Mouse (Mus musculus): ENCODE data around the gene Stx8. TPM values are rescaled to one million over a fixed set of nuclear protein-coding genes. Genes with fewer than 3 reads are reported as not detected.

The Stx8 gene
- polyA plus RNA-seq, 1 experiment, result 32.5 TPM

- Histone ChIP-seq H3K79me2 (ENCODE audit: control insufficient read depth, insufficient read depth) (no peaks in the 10 kb centered on the region), H3K36me3 (ENCODE audit: control insufficient read depth, insufficient read depth) (no peaks in the 10 kb centered on the region), H3ac (ENCODE audit: control insufficient read depth, insufficient read length) (no peak overlapping the region), H3K27me3 (ENCODE audit: control insufficient read depth, insufficient read depth, insufficient read length) (no peaks in the 10 kb centered on the region), H3K4me2 (ENCODE audit: low read depth) (no peak overlapping the region), H3K4me3 (no peak overlapping the region)
- TF ChIP-seq TCF3 (IDR thresholded peaks at IDR 0.05; ENCODE audit: insufficient read length, low read depth), result no peak
- no peak for TF ChIP-seq CEBPB (IDR thresholded peaks at IDR 0.05; ENCODE audit: insufficient read depth, poor library complexity, severe bottlenecking)
- no peak for TF ChIP-seq REST (IDR thresholded peaks at IDR 0.05; ENCODE audit: insufficient read depth, insufficient read length)
- no peak for TF ChIP-seq USF1 (IDR thresholded peaks at IDR 0.05; ENCODE audit: low read depth)
Measured at GRCm38 (mm10) chr11:68134494-68134893, 168.5 kb downstream of the Stx8 start.

DNA sequence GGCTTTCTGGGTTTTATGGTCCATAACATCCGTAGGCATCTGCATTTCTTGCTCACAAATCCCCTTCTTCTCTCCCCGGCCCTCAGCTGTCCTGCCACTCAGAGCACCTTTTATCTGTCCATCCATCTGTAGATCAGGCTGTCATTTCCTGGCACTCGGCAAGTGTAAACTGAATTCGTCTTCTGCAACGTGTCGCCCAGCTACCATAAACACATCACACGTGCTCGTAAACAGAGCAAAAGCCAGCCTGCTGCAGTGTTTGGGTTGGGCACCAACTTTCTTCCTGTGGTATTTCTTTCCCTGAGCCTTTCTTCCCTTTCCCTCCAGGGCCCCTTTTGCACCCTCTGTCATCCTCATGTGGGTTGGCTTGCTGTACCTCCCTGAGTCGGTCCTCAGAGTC is 169.4 kb downstream of the Stx8 start:
- Histone ChIP-seq H3K4me2 (ENCODE audit: low read depth) (no peak overlapping the region), H3K36me3 (ENCODE audit: control insufficient read depth, insufficient read depth) (no peaks in the 10 kb centered on the region), H3ac (ENCODE audit: control insufficient read depth, insufficient read length) (no peak overlapping the region), H3K79me2 (ENCODE audit: control insufficient read depth, insufficient read depth) (no peaks in the 10 kb centered on the region), H3K27me3 (ENCODE audit: control insufficient read depth, insufficient read depth, insufficient read length) (no peaks in the 10 kb centered on the region), H3K4me3 (no peak overlapping the region)
- TF ChIP-seq TCF12 (IDR thresholded peaks at IDR 0.05; ENCODE audit: insufficient read depth, poor library complexity, severe bottlenecking) (no peak), MYOD1 (IDR thresholded peaks at IDR 0.05; ENCODE audit: control insufficient read depth in 1 of 3, insufficient read length in 2 of 3, low read depth in 2 of 3) (peak in 1 of 3 experiments; percentile 47)

GRCm38 (mm10) chr11:68136687-68137086 is 170.7 kb downstream of the Stx8 start:
- H3K79me2 ChIP-seq (ENCODE audit: control insufficient read depth, insufficient read depth), result no peaks in the 10 kb centered on the region
- H3ac ChIP-seq (ENCODE audit: control insufficient read depth, insufficient read length), result no peak overlapping the region
- no peak overlapping the region for H3K4me2 ChIP-seq (ENCODE audit: low read depth)
- H3K27me3 ChIP-seq (ENCODE audit: control insufficient read depth, insufficient read depth, insufficient read length), result no peaks in the 10 kb centered on the region
- H3K4me3 ChIP-seq, result no peak overlapping the region
- no peaks in the 10 kb centered on the region for H3K36me3 ChIP-seq (ENCODE audit: control insufficient read depth, insufficient read depth)
- no peak for TF ChIP-seq MYOG (IDR thresholded peaks at IDR 0.05; ENCODE audit: control insufficient read depth in 1 of 3, insufficient read depth in 1 of 3, insufficient read length in 2 of 3, low read depth in 2 of 3)
- TF ChIP-seq MAX (IDR thresholded peaks at IDR 0.05; ENCODE audit: low read depth), result no peak
- no peak for TF ChIP-seq POLR2AphosphoS2 (IDR thresholded peaks at IDR 0.05; ENCODE audit: insufficient read length, low read depth)
- no peak for TF ChIP-seq MYOD1 (IDR thresholded peaks at IDR 0.05; ENCODE audit: control insufficient read depth in 1 of 3, insufficient read length in 2 of 3, low read depth in 2 of 3)
- TF ChIP-seq USF1 (IDR thresholded peaks at IDR 0.05; ENCODE audit: low read depth), result no peak
- no peak for TF ChIP-seq REST (IDR thresholded peaks at IDR 0.05; ENCODE audit: insufficient read depth, insufficient read length)

DNA sequence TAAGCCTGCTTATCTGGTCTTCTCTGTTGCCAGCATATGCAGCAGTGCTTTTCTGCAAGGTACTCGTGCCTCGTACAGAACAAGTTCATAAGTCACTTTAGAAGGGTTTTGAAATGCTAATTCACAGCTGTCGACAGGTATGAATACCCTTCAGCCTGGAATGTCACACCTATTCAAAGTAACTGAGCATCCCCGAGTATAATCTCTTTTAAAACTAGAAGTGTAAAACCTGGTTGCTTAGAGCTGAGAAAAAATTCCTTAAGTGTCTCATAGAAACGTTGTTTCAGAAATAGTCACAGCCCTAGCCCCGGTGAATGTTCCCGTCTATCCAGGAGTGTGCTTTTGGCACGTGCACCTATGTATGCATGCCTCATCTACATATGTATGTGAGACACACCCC is 176.3 kb downstream of the Stx8 start:
- TF ChIP-seq POLR2AphosphoS2 (IDR thresholded peaks at IDR 0.05; ENCODE audit: insufficient read length, low read depth) (no peak), MAX (IDR thresholded peaks at IDR 0.05; ENCODE audit: low read depth) (no peak), MYOD1 (IDR thresholded peaks at IDR 0.05; ENCODE audit: control insufficient read depth in 1 of 3, insufficient read length in 2 of 3, low read depth in 2 of 3) (no peak), CEBPB (IDR thresholded peaks at IDR 0.05; ENCODE audit: insufficient read depth, poor library complexity, severe bottlenecking) (no peak), SRF (IDR thresholded peaks at IDR 0.05; ENCODE audit: control insufficient read depth, insufficient read length, low read depth) (no peak), TCF3 (IDR thresholded peaks at IDR 0.05; ENCODE audit: insufficient read length, low read depth) (no peak), USF1 (IDR thresholded peaks at IDR 0.05; ENCODE audit: low read depth) (no peak), MYOG (IDR thresholded peaks at IDR 0.05; ENCODE audit: control insufficient read depth in 1 of 3, insufficient read depth in 1 of 3, insufficient read length in 2 of 3, low read depth in 2 of 3) (no peak), E2F4 (IDR thresholded peaks at IDR 0.05; ENCODE audit: insufficient read depth) (no peak), REST (IDR thresholded peaks at IDR 0.05; ENCODE audit: insufficient read depth, insufficient read length) (no peak), TCF12 (IDR thresholded peaks at IDR 0.05; ENCODE audit: insufficient read depth, poor library complexity, severe bottlenecking) (no peak), POLR2A (IDR thresholded peaks at IDR 0.05; ENCODE audit: insufficient read length, low read depth) (no peak)
- no peaks in the 10 kb centered on the region for H3K27me3 ChIP-seq (ENCODE audit: control insufficient read depth, insufficient read depth, insufficient read length)
- no peaks in the 10 kb centered on the region for H3K79me2 ChIP-seq (ENCODE audit: control insufficient read depth, insufficient read depth)
- no peak overlapping the region for H3K4me2 ChIP-seq (ENCODE audit: low read depth)
- no peaks in the 10 kb centered on the region for H3K36me3 ChIP-seq (ENCODE audit: control insufficient read depth, insufficient read depth)
- no peak overlapping the region for H3ac ChIP-seq (ENCODE audit: control insufficient read depth, insufficient read length)
- H3K4me3 ChIP-seq, result no peak overlapping the region

- no peaks in the 10 kb centered on the region for H3K79me2 ChIP-seq (ENCODE audit: control insufficient read depth, insufficient read depth)
- no peak for TF ChIP-seq E2F4 (IDR thresholded peaks at IDR 0.05; ENCODE audit: insufficient read depth)
- no peak for TF ChIP-seq MAX (IDR thresholded peaks at IDR 0.05; ENCODE audit: low read depth)
- no peak for TF ChIP-seq MYOD1 (IDR thresholded peaks at IDR 0.05; ENCODE audit: control insufficient read depth in 1 of 3, insufficient read length in 2 of 3, low read depth in 2 of 3)
- TF ChIP-seq POLR2A (IDR thresholded peaks at IDR 0.05; ENCODE audit: insufficient read length, low read depth), result no peak
- TF ChIP-seq POLR2AphosphoS2 (IDR thresholded peaks at IDR 0.05; ENCODE audit: insufficient read length, low read depth), result no peak
- no peak for TF ChIP-seq REST (IDR thresholded peaks at IDR 0.05; ENCODE audit: insufficient read depth, insufficient read length)
- TF ChIP-seq SRF (IDR thresholded peaks at IDR 0.05; ENCODE audit: control insufficient read depth, insufficient read length, low read depth), result no peak
- no peak for TF ChIP-seq TCF3 (IDR thresholded peaks at IDR 0.05; ENCODE audit: insufficient read length, low read depth)
- no peak for TF ChIP-seq TCF12 (IDR thresholded peaks at IDR 0.05; ENCODE audit: insufficient read depth, poor library complexity, severe bottlenecking)
- TF ChIP-seq CEBPB (IDR thresholded peaks at IDR 0.05; ENCODE audit: insufficient read depth, poor library complexity, severe bottlenecking), result no peak
- H3K36me3 ChIP-seq (ENCODE audit: control insufficient read depth, insufficient read depth), result no peaks in the 10 kb centered on the region
- H3K4me3 ChIP-seq, result no peak overlapping the region
- H3K4me2 ChIP-seq (ENCODE audit: low read depth), result no peak overlapping the region
- no peak overlapping the region for H3ac ChIP-seq (ENCODE audit: control insufficient read depth, insufficient read length)
- no peaks in the 10 kb centered on the region for H3K27me3 ChIP-seq (ENCODE audit: control insufficient read depth, insufficient read depth, insufficient read length)
Measured at GRCm38 (mm10) chr11:68144235-68145065, 178.5 kb downstream of the Stx8 start.

All from myocyte (in vitro differentiated cells).